Mouse (Mus musculus): ENCODE measurements around the gene Tead3. TPM values are rescaled to one million over a fixed set of nuclear protein-coding genes. Genes with fewer than 3 reads are reported as not detected.

The Tead3 gene
- polyA plus RNA-seq, 1 experiment from 2014 or later, result 7.2 TPM

DNA sequence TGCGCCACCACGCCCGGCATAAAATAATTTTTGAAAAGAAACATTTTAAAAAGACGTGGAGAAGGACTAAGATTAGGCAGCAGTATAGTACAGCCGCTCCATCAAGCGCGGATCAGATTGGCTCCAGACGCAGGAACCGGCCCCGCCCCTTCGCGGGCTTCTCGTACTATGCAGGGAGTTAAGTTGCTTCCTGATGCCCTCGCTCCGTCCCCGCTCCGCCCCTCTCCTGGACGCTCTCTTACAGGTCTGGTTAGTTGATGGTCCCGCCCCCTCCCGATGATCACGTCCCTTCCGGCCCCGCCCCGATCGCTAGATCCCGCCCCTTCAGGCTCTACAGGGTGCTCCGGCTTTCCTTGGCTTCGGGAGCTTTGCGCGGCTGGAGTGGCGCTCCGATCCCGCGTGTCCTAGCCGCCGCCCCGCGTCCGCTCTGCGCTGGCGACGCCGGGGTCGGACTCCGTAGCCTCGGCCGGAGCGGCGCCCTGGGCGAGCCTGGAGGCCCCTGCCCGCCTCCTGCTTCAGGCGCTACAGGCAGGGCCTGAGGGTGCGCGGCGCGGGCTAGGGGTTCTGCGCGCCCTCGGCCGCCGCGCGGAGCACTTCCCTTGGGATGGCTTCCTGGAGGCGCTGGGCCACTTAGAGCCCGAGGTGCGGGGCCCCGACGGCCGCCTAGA is 37.3 kb downstream of the Tead3 start, which contains the start of gene Fance:
Fance (plus strand) TSS at position 308 of the 668 bp plus-strand sequence.
- Histone ChIP-seq H3K4me1 (ENCODE audit: control insufficient read depth in 2 of 2, insufficient read depth in 2 of 2, low read length in 2 of 2) (peaks cover 6 to 20% of the 10 kb centered on the region in 2 experiments), H3K9ac (ENCODE audit: low read length) (peak within 1 kb of the TSS; percentile 95), H3K36me3 (ENCODE audit: control insufficient read depth, insufficient read depth, low read length) (peaks cover 27% of the 10 kb centered on the region), H3K27ac (replicated peaks in 1 of 2; ENCODE audit: control insufficient read depth in 1 of 2, insufficient read depth in 1 of 2, low read depth in 2 of 2, low read length in 2 of 2) (peak within 1 kb of the TSS; percentile 76 to 89), H3K4me3 (ENCODE audit: control insufficient read depth in 1 of 2, insufficient read depth in 1 of 2, low read depth in 1 of 2, low read length in 2 of 2) (peak within 1 kb of the TSS; percentile 85 to 86), H3K27me3 (ENCODE audit: control insufficient read depth, insufficient read depth, low read length) (no peaks in the 10 kb centered on the region), H3K9me3 (ENCODE audit: control insufficient read depth, low read length) (no peaks in the 10 kb centered on the region), H3K4me2 (ENCODE audit: low read length) (peak within 1 kb of the TSS; percentile 87)
- peak; percentile 96 for ATAC-seq (ENCODE audit: insufficient number of reproducible peaks, insufficient read depth, low FRiP score, low read depth)
- under 1% methylated on average over 69 of the region's 69 CpGs for WGBS

DNA sequence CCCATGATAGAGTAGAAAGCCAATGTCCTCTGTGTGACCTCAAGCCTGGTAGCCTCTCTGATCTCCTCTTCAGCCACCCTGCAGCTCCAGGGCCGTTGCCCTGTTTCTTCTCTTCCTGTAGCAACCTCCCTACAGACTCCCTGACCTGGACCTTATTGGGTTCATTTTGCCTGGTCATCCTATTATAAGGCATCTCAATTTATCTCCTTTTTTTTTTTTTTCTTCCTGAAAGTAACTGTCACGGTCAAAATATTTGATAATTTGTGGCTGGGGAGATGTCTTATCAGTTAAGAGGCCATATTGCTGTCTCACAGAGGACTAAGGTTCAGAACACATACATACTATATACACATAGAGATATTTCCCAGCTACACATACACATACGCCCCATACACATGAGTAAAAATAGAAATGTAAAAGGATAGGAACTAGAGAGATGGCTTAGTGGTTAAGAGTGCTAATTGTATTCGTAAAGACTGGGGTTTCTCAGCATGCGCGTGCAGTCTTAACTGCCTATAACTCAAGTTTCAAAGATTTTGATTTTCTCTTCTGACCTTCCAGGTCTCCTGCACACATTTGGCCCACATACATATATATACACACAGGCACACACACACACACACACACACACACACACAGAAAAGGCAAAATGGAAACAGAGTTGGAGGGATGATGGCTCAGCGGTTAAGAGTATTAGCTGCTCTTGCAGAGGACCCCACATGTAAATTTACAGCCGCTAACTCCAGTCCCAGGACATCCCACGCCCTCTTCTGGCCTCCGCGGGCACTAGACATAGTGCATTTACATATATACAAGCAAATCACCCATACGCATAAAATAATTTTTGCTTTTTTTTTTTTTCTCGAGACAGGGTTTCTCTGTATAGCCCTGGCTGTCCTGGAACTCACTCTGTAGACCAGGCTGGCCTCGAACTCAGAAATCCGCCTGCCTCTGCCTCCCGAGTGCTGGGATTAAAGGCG is 38.1 kb downstream of the Tead3 start:
- Histone ChIP-seq H3K4me3 (ENCODE audit: control insufficient read depth in 1 of 2, insufficient read depth in 1 of 2, low read depth in 1 of 2, low read length in 2 of 2) (peak overlapping the region; percentile 41 to 86), H3K4me2 (ENCODE audit: low read length) (peak overlapping the region; percentile 59), H3K4me1 (ENCODE audit: control insufficient read depth in 2 of 2, insufficient read depth in 2 of 2, low read length in 2 of 2) (peaks cover 7 to 22% of the 10 kb centered on the region in 2 experiments), H3K27me3 (ENCODE audit: control insufficient read depth, insufficient read depth, low read length) (no peaks in the 10 kb centered on the region), H3K9me3 (ENCODE audit: control insufficient read depth, low read length) (no peaks in the 10 kb centered on the region), H3K36me3 (ENCODE audit: control insufficient read depth, insufficient read depth, low read length) (peaks cover 19% of the 10 kb centered on the region), H3K27ac (replicated peaks in 1 of 2; ENCODE audit: control insufficient read depth in 1 of 2, insufficient read depth in 1 of 2, low read depth in 2 of 2, low read length in 2 of 2) (peak overlapping the region in 1 of 2 experiments; percentile 37; a peak in 1 of 4 replicates), H3K9ac (ENCODE audit: low read length) (peak overlapping the region; percentile 50)
- WGBS, result 22% methylated on average over 17 of the region's 17 CpGs
- no peak for ATAC-seq (ENCODE audit: insufficient number of reproducible peaks, insufficient read depth, low FRiP score, low read depth)

DNA sequence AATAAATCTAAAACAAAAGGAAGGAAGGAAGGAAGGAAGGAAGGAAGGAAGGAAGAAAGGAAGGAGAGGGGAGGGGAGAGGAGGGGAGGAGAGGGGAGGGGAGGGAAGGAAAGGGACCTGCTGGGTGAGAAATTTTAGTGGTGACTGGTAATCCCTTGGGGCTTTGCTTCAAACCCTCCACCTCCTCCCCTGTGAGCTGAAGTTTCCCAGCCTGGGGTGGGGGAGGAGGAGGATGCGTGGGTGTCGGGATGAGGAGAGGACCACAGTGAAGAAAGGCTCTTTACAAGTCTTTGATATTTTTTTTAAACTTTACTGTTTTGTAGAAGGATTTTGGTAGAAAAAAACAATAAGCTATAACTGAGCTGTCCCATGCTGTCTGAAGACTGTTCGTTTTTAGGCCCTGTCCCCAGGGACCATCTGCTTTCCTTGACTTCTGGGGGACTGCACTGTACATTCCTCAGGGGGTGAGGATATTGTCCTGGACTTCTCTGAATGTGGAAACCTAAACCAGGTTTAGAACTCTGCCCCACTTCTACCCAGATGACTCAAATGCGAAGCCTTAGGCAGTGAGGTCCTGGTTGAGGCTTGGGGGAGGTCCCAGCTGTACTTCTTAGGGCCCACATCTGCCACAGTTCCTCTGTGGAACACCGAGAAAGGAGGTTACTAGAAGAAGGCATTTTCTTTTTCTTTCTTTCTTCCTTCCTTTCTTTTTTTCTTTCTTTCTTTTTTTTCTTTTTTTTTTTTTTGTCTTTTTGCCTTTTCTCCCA is 39.1 kb downstream of the Tead3 start:
- ATAC-seq (ENCODE audit: insufficient number of reproducible peaks, insufficient read depth, low FRiP score, low read depth), result no peak
- no peak overlapping the region for H3K4me3 ChIP-seq (ENCODE audit: control insufficient read depth in 1 of 2, insufficient read depth in 1 of 2, low read depth in 1 of 2, low read length in 2 of 2)
- H3K36me3 ChIP-seq (ENCODE audit: control insufficient read depth, insufficient read depth, low read length), result peaks cover 9% of the 10 kb centered on the region
- no peak overlapping the region for H3K4me2 ChIP-seq (ENCODE audit: low read length)
- no peak overlapping the region for H3K9ac ChIP-seq (ENCODE audit: low read length)
- 82% methylated on average over 5 of the region's 5 CpGs for WGBS
- no peaks in the 10 kb centered on the region for H3K9me3 ChIP-seq (ENCODE audit: control insufficient read depth, low read length)
- no peak overlapping the region for H3K27ac ChIP-seq (replicated peaks in 1 of 2; ENCODE audit: control insufficient read depth in 1 of 2, insufficient read depth in 1 of 2, low read depth in 2 of 2, low read length in 2 of 2)
- H3K27me3 ChIP-seq (ENCODE audit: control insufficient read depth, insufficient read depth, low read length), result no peaks in the 10 kb centered on the region
- H3K4me1 ChIP-seq (ENCODE audit: control insufficient read depth in 2 of 2, insufficient read depth in 2 of 2, low read length in 2 of 2), result peaks cover 7 to 22% of the 10 kb centered on the region in 2 experiments

DNA sequence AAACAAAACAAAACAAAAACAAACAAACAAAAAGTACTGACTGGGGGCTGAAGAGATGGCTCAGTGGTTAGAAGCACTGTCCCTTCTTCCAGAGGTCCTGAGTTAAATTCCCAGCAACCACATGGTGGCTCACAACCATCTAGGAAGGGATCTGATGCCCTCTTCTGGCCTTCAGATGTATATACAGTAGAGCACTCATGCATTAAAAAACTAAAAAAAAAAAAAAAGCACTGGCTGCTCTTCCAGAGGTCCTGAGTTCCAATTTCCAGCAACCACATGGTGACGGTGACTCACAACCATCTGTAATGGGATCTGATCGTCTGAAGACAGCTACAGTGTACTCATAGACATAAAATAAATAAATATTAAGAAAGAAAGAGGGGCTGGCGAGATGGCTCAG is 39.8 kb downstream of the Tead3 start:
- H3K9me3 ChIP-seq (ENCODE audit: control insufficient read depth, low read length), result no peaks in the 10 kb centered on the region

DNA sequence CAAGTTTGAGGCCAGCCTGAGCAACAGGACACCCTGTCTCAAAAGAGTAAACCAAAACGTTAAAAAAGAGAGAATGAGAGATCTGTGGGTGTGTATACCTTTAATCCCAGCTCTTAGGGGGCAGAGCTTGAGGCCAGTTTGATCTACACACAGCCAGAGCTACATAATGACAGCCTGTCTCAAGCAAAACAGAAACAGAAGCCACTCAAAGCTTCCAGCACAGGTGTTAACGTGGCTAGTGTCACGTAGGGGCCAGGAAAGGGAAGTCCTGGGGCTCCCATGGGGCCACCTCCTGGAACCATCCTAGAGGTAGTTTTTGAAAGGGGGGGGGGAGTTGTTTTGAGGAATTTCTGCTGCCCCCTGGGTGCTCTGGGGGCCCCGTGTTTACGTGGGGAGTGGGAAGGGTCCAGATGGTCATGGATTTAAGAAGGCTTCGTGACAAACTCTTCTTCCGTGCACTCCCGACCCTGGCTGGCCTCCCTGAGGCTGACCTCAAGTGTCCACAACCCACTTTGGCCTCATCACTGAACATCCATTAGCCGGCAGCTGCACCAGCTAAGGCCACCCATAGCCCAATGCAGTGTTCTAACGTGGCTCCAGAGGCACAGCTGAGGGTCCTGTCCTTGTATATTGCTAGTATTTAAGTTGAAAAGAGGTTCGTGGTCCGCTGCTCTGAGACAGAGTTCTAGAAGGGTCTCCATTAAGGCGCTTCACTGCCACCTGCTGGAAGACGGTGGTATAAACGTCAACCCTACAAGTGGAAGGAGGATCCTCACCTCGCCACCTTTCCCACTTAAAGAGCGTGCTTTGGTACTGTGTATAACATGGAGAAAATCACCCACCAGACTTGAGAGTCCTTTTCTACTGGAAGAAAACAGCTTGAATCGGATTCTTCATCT is 42.1 kb downstream of the Tead3 start:
- no peak for ATAC-seq (ENCODE audit: insufficient number of reproducible peaks, insufficient read depth, low FRiP score, low read depth)

More for the DNA sequence above, 39.8 kb downstream of the Tead3 start:
- Histone ChIP-seq H3K4me3 (ENCODE audit: control insufficient read depth in 1 of 2, insufficient read depth in 1 of 2, low read depth in 1 of 2, low read length in 2 of 2) (no peak overlapping the region), H3K27me3 (ENCODE audit: control insufficient read depth, insufficient read depth, low read length) (no peaks in the 10 kb centered on the region), H3K36me3 (ENCODE audit: control insufficient read depth, insufficient read depth, low read length) (peaks cover 2% of the 10 kb centered on the region), H3K27ac (replicated peaks in 1 of 2; ENCODE audit: control insufficient read depth in 1 of 2, insufficient read depth in 1 of 2, low read depth in 2 of 2, low read length in 2 of 2) (no peak overlapping the region), H3K9ac (ENCODE audit: low read length) (no peak overlapping the region), H3K4me2 (ENCODE audit: low read length) (no peak overlapping the region), H3K4me1 (ENCODE audit: control insufficient read depth in 2 of 2, insufficient read depth in 2 of 2, low read length in 2 of 2) (peaks cover 7 to 22% of the 10 kb centered on the region in 2 experiments)
- no peak for ATAC-seq (ENCODE audit: insufficient number of reproducible peaks, insufficient read depth, low FRiP score, low read depth)
- 74% methylated on average over 3 of the region's 3 CpGs for WGBS

DNA sequence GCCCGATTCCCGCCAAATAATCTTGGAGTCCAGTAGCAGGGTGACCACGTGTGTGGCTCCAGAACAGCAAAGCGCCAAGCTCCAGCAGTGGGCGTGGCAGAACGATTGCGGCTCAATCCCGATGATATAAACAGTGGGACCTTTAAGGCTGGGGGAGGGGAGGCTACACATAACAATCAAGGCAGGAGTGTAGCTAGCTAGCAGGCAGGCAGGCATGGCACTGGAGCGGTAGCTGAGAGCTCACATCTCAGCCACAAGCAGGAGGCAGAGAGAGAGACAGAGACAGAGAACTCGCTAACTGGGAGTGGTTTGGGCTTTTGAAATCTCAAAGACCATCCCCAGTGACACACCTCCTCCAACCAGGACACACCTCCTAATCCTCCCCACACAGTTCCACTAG is 45.4 kb downstream of the Tead3 start:
- Histone ChIP-seq H3K4me1 (ENCODE audit: control insufficient read depth in 2 of 2, insufficient read depth in 2 of 2, low read length in 2 of 2) (peaks cover 5% of the 10 kb centered on the region in 2 experiments), H3K9ac (ENCODE audit: low read length) (no peak overlapping the region), H3K9me3 (ENCODE audit: control insufficient read depth, low read length) (no peaks in the 10 kb centered on the region), H3K27me3 (ENCODE audit: control insufficient read depth, insufficient read depth, low read length) (no peaks in the 10 kb centered on the region), H3K4me3 (ENCODE audit: control insufficient read depth in 1 of 2, insufficient read depth in 1 of 2, low read depth in 1 of 2, low read length in 2 of 2) (no peak overlapping the region), H3K36me3 (ENCODE audit: control insufficient read depth, insufficient read depth, low read length) (no peaks in the 10 kb centered on the region), H3K4me2 (ENCODE audit: low read length) (no peak overlapping the region), H3K27ac (replicated peaks in 1 of 2; ENCODE audit: control insufficient read depth in 1 of 2, insufficient read depth in 1 of 2, low read depth in 2 of 2, low read length in 2 of 2) (no peak overlapping the region)
- no peak for ATAC-seq (ENCODE audit: insufficient number of reproducible peaks, insufficient read depth, low FRiP score, low read depth)
- 51% methylated on average over 10 of the region's 10 CpGs for WGBS

More for the DNA sequence above, 42.1 kb downstream of the Tead3 start:
- no peaks in the 10 kb centered on the region for H3K27me3 ChIP-seq (ENCODE audit: control insufficient read depth, insufficient read depth, low read length)
- H3K9me3 ChIP-seq (ENCODE audit: control insufficient read depth, low read length), result no peaks in the 10 kb centered on the region
- H3K9ac ChIP-seq (ENCODE audit: low read length), result peak overlapping the region; percentile 57; the same call in 1 of the 2 replicates
- no peaks in the 10 kb centered on the region for H3K36me3 ChIP-seq (ENCODE audit: control insufficient read depth, insufficient read depth, low read length)
- peak overlapping the region; percentile 56 for H3K4me2 ChIP-seq (ENCODE audit: low read length)
- peaks cover 5 to 11% of the 10 kb centered on the region in 2 experiments for H3K4me1 ChIP-seq (ENCODE audit: control insufficient read depth in 2 of 2, insufficient read depth in 2 of 2, low read length in 2 of 2)
- WGBS, result 8% methylated on average over 18 of the region's 18 CpGs
- H3K4me3 ChIP-seq (ENCODE audit: control insufficient read depth in 1 of 2, insufficient read depth in 1 of 2, low read depth in 1 of 2, low read length in 2 of 2), result no peak overlapping the region
- peak overlapping the region in 1 of 2 experiments; percentile 24; a peak in 1 of 4 replicates for H3K27ac ChIP-seq (replicated peaks in 1 of 2; ENCODE audit: control insufficient read depth in 1 of 2, insufficient read depth in 1 of 2, low read depth in 2 of 2, low read length in 2 of 2)

Data from heart, embryonic 14.5 days (tissue).